ENCODE assay signal across 10 mouse cellular contexts in the genomic region with DNA sequence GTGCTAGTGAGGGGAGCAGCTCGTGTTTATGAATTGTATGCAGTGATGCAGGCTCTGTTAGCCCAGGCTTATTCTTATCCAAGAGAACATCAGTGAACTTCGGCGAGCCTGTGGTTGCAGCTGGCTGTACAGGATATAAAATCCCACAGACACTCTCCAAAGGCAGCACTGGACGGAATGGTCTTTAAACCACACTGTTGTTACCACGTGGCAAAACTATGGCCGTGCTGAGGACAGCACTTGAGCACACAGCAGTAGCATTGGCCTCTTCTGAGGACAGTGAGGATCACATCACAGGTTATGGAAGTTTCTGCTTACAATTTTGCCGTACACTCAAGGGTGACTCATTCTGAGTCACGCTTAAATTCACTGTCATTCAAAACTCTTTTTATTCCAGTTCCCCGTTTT. TPM values are rescaled to one million over a fixed set of nuclear protein-coding genes. Genes with fewer than 3 reads are reported as not detected.
DNase-seq lines count a peak whose midpoint lies in the region; ATAC-seq lines count a peak whose summit lies in the region.
"Had no signal": no experiment of that assay in that cellular context is flagged by ENCODE, and none has a peak within 500 bp of the region (broad histone marks: within the 10 kb centered on the region; RNA-seq: fewer than 3 reads in every experiment).

No protein-coding gene starts in this region.

- H3K36me3 ChIP-seq in liver, embryonic 13.5 days: no peaks in the 10 kb centered on the region

- peaks cover 60% of the 10 kb centered on the region for H3K4me1 ChIP-seq in liver, embryonic 13.5 days (replicated peaks)

- H3K27ac ChIP-seq in liver, embryonic 13.5 days: no peak overlapping the region

- H3K4me2 ChIP-seq in liver, embryonic 13.5 days: no peak overlapping the region

- peak; percentile 74 for ATAC-seq in frontal cortex, adult (ENCODE audit: low TSS enrichment)
- ATAC-seq in common myeloid progenitor, adult 5-6 weeks (replicated peaks; ENCODE audit: low read depth, poor library complexity, severe bottlenecking): peak; percentile 80
- peak; percentile 59 for ATAC-seq in liver, embryonic 13.5 days (ENCODE audit: low read depth)

- H3K9me3 ChIP-seq in liver, embryonic 13.5 days (replicated peaks): no peaks in the 10 kb centered on the region

- H3K4me3 ChIP-seq in liver, embryonic 13.5 days (replicated peaks): no peak overlapping the region

- DNase-seq in frontal cortex, postnatal 10 days (ENCODE audit: low spot score in 2 of 2): no peak
- peak; percentile 94 for DNase-seq in 3T3-L1 (ENCODE audit: low read depth, low spot score)
- no peak for DNase-seq in liver, embryonic 13.5 days
- no peak for DNase-seq in heart, adult 18-20 months
- no peak for DNase-seq in layer of hippocampus, postnatal 36 days
- no peak for DNase-seq in kidney, postnatal 4 days
- DNase-seq: heart, adult 11 months had no signal

- no peak overlapping the region for H3K9ac ChIP-seq in liver, embryonic 13.5 days

- no peaks in the 10 kb centered on the region for H3K27me3 ChIP-seq in liver, embryonic 13.5 days
- H3K27me3 ChIP-seq: CH12.LX had no signal

- 27% methylated on average over 9 of the region's 9 CpGs for WGBS in liver, embryonic 13.5 days (ENCODE audit: insufficient replicate concordance)

RNA-seq across cellular contexts. Expression of gene Usp6nl, which starts 44.1 kb away (rescaled TPM):
- total RNA-seq in common myeloid progenitor, adult 5-6 weeks (2017): 14.2 and 24.0 TPM in 2 replicates
- polyA plus RNA-seq in liver, embryonic 13.5 days (2015; fragmentation: Nextera tagmentation; extraction: Ambion mirVana): 3.4 and 5.5 TPM in 2 replicates
- total RNA-seq in heart, adult 18-20 months (2021): 1 to 10 TPM; 6.2 to 6.6 TPM
- 10 to 100 TPM; 13.0 to 16.7 TPM for total RNA-seq in layer of hippocampus, postnatal 36 days (2021)
